Mouse (Mus musculus): ENCODE measurements at regions not wholly inside any gene's neighbourhood (a gene's known extent, or its start where the extent isn't known, plus 50 kb on each side); places are given as distances from the start of the nearest gene placed in this dataset.
"Not testable (repeated sequence)": the region's sequence is repeated elsewhere in the genome, so short reads cannot be mapped to it uniquely, and the experiment has no call there.

DNA sequence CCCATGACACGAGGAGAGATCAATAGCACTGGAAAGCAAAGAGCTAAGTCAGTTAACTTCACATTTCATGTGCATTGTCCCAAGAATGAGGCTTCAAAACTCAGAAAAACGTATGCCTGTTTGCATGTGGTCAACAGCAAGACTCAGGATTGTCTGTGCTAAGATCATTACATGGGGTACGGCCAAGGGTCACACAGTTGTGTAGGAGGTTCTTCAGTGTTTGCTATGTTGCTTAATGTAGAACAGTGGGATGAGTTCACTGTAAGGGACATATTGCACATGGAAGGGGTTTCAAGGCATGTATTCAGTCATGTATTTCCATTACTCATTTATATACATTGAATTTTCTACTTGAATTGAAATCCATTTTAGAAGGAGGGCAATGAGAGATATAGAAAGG, 248.6 kb upstream of the Pbx1 start:
- DNase-seq (ENCODE audit: low read depth): no peak

DNA sequence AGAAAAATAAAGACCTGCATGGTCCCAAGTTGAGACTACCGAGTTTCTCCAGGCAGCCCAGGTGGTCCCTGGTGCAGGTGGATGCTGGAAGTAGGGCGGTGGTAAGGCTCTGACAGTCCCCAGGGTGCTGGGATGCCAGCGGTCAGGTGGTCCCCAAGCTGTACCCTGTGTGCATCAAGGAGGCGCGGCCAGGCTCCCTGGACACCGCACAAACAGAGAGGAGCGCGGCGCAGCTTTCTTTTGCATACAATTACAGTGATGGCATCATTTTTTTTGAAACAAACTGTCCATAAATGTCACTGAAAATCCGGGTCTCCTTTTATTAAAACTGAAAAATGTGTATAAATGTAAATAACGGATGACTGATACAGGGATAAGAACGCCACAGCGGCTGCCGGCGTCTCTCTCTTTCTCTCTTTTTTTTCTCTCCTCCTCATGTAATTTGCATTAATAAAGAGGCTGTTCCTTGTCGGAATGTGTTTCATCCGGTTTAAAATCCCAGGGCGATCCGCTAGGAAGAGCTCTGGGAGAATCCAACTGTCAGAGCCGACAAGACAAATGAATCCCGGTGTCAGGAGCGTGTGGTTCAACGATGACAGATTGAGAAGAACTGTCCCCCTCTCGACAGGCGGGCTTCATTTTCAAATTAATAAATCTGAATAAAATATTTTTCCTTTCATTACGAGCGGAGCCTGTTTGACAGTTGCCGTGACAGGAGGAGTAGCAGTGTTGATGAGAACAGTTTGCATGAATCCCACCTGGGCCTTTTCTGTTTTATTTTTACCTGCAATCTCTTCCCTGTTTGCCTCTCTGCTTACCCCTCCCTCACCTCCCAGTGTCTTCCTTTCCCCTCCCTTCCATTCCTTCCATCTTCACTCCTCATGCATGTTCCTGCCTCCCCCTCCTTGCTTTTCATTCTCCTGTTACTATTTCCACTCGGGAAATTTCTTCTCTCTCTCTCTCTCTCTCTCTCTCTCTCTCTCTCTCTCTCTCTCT, 244.6 kb upstream of the Pbx1 start:
- no peak for DNase-seq (ENCODE audit: low read depth)

DNA sequence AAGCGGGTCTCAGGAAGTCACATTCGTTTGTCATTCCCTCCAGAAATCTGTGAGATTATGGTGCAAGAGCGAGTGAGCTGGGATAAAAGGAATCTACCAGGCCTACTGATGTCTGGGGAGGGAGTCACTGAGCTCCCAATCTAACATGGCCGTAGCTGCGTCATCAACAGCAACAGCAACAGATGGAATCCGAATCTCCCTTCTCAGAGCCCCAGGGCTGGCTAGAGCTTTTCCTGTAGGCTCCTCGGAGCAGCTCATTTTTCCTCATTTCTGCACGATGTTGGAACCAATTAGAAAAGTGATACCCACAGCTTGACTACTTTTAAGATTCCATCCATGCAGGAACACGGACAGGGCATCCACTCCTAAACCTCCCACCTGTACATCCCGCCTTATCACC, 243.7 kb upstream of the Pbx1 start:
- DNase-seq (ENCODE audit: low read depth): no peak

DNA sequence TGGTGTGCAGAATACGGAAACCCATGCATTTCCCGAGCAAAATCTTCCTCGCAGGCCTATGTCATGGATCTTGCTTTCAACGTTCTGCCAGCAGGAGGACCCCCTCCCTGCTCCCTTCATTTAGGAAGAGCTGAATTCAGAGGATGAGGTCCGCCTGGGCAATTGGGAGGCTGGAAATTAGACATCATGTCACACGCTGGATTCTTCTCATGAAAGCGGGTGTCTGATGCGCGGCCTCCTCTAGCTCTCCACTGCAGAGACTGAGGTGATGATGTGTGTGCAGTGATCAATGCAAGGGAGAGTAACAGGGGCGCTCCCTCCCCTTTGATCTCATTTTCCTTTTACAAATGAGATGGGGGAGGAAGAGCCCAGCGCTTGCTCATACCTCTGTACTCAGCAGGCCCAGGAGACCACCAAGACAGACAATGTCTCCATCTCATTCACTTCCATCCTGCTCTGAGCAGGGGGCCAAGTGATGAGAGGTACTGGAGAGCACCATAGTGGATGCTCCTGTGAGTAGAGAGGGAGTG, 230.8 kb upstream of the Pbx1 start:
- no peak for DNase-seq (ENCODE audit: low read depth)

DNA sequence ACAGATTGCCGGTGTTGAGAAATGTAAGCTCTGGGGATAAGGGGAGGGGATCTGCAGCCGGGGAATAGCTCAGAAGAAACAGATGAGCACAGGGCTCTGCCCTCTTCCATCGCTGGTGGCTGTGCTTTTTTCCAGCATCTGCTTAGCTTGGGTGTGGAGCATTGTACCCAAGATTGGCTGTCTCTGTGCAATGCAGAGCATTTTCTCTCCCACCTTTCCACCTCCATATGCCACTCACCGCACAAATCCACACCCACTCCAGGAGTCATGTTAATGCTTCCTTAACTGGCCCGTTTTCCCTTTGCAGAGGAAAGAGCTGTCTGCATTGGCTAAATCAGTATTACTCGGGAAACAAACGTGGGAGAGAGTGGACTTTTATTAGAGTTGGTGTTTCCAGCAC, 228.9 kb upstream of the Pbx1 start:
- DNase-seq (ENCODE audit: low read depth): no peak

DNA sequence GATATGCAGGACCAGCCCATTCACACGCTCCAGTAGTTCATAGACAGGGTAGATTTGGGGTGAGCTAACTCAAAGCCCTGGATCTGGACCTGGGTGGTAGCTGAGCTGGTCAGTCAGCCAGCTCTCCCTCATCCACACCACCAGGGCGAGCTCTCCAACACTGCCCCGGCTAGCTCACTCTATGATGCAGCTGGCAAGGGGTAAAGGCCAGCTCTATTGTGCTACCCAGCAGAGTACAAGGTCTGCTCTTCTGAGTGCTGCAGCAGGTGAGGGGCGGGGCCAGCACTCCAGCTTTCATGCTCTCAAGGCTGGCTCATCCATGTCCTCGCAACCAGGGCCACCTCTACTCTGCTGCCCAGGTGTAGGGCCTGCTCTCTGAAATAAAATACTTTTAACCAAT, 227.5 kb upstream of the Pbx1 start:
- no peak for DNase-seq (ENCODE audit: low read depth)

DNA sequence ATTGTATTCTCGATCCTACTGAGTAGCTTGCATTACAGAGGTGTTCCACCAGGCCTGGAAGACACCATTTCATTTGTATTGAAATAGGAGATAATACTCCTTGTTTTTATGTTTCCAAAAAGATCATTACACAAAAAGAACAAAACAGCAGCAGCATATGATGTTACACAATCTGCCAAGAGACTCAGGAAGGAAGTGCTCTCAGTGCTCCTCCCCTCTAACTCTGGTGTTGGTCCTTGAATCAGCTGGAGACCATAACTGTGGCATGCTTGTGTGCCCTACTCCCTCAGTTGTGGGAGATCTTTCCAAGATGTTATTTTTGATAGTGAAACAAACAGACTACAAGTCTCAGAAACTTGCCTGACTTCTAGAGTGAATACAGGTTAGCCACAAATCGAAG, 200.8 kb upstream of the Pbx1 start:
- DNase-seq (ENCODE audit: low read depth): no peak

DNA sequence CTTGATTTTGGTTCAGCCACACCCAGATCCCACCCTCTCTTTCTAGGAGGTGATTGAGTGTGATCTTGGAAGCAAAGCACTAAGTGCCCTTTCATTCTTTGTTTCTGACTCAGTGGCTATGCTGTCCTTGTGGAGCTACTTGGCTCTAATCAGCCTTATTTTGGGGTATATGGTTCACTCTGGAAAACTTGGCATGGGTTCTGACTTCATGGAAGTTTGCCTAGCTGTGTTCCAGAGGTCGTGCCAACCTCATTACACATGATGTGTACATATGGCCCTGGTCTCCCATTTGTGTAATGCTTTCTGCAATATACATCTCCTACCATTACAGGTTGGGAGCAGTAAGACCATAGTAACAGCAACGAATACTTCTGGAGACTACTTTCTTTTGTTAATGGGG, 199.9 kb upstream of the Pbx1 start:
- DNase-seq (ENCODE audit: low read depth): no peak

DNA sequence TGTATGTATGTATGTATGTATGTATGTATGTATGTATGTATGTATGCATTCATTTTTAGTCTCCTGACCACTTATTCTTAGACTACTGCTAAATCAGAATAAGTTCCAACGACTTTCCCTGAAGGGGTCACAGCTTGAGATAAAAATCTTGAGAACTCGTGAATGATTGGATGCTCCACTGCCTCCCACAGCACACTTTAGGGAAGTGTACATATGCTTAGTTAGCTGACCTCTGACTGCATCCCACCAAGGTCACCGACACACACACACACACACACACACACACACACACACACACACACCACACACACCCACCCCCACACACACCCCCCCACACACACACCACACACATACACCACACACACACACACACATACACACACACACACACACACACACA, 169.9 kb upstream of the Pbx1 start:
- not testable (repeated sequence) for DNase-seq (ENCODE audit: low read depth)

DNA sequence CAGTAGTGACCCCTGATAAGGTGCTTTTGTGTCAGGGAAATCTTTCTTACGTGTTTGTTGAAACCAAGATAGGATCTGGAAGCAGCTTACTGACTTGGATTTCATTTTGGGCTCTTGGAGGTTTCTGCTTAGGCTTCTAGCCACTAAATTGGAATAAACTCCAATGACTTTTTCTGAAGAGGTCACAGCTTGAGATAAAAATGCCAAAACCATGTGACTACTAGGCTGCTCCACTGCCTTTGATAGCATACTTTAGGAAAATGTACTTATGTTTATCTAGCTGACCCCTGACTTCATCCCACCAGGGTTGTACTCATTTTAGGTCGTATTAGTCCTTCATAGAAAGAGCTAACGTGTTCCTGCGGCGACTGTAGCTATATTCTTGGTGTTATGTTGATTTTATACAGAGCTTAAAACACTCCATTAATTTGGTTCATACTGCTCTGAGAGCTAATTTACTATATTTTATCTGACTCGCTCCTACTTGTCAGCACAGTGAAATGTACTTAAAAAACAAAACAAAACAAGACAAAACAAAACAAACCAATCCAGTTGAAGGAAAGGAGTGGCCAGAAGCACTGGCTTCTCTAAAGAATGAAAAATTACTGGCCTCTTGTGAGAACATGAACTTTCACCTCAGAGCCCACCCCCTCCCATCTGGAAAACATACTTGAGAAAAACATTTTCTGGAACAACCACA, 168.5 kb upstream of the Pbx1 start:
- DNase-seq (ENCODE audit: low read depth): no peak

DNA sequence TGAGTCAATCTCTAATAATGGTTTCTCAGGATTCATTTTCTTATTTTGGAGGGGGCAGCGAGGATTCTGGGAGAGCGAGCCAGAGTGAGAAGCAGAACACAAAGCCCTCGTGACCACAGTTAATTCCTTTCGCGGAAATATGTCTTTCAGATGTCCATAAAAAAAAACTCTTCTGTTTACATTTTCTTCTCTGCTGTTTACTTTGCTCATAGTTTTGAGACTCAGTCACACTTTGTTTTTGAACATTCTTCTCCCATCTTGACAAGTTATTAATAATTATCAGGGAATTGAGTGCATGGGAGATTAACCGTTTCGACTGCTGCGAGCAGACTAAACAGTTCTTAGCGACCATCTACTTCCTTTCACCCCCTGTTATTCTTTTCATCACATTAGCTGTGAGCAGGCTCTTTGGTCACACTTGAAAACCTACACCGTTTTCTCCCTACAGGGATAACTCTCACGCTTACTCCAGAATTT, 166.2 kb upstream of the Pbx1 start:
- no peak for DNase-seq (ENCODE audit: low read depth)

DNA sequence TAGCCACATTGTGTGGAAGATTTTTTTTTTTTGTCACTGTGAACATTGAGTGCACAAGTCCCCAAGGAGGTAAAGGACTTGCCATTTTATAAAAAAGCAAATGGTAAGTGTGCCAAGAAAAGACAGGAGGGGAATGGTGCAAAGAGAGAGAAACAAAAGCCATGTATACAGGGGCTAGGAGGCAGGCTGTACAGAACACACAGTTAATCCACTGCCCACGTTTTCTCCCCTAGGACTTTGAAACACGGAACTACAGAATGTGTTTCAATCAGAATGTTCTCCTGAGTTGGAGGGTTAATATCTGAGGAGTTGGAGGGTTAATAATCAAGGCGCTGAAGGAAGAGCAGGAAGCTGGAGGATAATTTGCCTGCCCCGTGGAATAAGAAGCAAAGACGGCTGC, 165.4 kb upstream of the Pbx1 start:
- no peak for DNase-seq (ENCODE audit: low read depth)

DNA sequence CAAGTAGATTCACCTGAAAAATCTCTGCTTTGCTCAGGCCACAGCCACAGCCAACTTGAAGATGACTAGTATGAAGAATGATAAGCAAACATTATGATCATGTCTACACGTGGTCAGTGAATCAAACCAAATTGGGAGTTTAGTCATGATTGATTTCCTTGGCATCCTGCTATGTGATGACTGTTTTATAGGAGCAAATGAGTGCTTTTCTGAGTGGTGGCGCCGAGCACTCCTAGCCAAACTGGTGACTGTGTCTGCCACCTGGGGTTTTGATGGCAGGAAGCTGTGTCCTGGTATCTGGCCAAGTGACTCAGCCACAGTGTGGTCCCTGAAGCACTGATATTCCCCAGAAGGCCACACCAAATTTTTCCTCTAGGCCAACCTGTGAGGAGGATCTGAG, 152.1 kb upstream of the Pbx1 start:
- DNase-seq (ENCODE audit: low read depth): no peak

DNA sequence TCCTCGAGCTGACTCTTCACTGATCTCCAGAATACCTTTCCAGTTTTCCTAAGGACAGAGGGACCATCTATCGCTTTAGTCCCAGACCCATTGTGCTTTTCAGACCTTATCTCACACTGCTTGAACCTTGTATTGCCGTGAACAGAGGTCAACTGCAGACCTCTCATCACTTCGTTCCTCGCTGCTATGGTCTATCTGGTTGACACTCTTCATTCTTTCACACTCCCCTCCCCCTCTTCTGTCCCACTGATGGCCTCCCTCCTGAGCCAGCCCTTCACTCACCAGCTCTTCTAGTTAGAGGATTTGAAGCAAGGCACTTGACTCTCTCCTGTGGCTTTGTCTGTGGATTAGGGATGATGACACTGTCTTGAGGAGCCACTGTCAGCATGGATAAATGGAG, 150.4 kb upstream of the Pbx1 start:
- DNase-seq (ENCODE audit: low read depth): no peak

DNA sequence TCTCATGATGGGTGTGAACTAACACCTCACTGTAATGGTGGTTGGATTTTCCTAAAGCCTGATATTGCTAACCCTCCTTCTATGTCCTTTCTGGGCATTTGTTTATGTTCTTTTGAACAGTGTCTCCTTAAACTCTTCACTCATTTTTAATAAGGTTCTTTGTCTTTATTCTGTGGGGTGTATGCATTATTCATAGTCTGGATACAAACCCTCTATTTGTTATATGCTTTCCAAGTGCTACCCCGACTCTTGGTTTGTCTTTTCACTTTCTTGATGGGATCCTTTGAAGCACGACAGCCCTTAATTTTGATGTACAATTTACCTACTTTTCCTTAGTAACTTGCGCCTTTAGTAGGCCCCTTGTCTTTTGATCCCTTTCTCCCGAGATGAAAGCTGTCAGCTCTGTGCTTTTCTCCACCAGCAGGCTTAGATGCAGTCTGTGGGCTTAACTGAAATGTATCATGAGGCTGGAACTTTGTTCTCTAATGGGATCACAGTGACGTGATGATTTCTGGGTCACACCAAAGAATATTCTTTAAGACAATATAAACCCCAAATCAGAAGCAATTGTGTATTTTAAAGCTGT, 138.0 kb upstream of the Pbx1 start:
- no peak for DNase-seq (ENCODE audit: low read depth)

DNA sequence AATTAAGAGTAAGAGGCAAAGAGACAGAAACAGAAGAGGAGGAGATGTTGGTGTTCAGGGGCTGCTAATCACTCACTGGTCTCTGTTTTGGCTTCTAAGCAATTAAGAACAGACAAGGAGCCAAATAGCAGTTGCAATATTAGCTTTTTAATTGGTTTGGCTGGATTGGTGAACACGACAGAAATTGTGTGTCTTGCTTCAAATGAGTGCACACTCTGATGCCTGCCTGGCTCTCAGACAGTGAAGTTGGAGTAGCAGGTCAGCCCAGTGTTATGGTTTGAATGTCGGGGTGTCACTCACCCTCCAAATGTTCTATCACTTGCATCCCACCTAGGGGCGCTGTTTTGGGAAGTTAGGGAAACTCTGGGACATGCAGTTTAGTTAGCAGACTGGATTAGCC, 120.3 kb upstream of the Pbx1 start:
- no peak for DNase-seq (ENCODE audit: low read depth)

DNA sequence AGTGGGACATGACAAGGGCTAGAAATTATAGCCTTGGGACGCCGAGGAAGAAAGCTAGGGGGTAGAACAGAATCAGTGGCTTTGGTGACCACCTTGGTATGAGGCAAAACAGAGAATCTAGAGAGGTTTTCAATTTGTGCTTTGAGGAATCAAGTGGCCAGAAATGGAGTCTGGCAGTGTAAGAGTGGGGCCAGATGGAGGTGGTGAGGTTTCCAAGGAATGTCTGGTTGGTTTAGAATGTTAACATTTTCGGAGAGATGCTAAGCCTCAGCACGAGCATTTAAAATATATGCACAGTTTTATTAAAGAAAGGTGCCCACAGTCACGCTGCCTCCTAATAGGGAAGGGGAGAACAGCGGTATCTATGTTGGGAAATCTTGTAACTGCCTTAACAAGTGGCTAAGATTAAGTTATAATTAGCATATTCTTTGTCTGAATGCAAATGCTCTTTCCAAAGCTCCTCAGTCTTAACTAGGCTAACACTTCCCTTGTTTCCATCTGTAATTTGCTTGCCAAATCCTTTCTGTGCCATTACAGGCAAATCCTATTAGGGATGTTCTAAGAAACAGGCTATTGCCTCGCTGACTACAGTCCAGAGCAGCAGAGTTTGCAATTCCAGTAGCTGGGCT, 117.9 kb upstream of the Pbx1 start:
- DNase-seq (ENCODE audit: low read depth): no peak

DNA sequence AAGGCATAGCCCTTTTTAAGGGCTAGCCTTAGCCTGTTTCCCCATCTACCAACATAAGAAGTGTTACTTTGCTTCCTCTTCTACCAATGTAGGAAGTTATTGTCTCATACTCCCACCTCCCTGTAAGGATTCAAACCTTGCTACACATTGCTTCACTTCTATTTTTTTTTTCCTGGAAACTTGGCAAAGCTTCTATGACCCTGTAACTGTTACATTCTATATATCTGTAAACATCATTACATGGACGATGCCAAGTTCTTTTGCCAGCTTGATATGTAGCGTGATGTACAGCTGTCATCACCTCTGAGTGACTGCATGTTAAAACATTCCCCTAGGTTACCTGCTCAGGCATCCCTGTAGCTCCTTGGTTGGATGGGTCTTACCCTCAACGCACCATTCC, 114.1 kb upstream of the Pbx1 start:
- DNase-seq (ENCODE audit: low read depth): no peak

DNA sequence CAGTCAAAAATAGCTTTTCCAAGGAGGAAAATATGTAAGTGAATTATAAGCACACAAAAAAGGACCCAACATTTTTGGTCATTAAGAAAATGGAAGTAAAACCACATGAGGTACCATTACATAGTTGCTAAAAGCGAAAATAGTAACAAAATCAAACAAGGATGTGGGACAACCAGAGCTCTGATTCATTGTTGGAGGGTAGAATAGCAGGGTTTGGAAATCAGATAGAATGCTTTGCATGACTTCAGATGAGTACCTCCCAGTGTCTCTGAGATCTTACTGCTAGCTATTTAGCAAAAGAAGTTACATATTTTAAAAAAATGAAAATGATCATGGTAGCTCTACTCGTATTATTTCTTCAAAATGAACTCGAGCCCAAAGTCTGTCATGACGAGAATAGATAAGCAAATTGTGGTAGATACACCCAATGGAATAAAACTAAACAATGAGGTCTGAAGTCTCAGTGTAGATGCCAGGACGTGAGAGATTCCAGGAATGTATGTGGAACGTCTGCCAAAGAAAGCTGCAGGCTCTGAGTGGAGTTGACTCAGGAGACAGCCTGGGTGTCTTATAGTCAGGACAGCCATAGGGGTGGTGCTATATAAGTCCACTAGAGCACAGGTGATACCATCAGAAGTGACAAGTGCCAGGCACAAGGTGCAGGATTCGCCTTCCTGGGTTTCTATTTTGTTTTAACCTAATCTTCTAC, 113.2 kb upstream of the Pbx1 start:
- DNase-seq (ENCODE audit: low read depth): no peak

DNA sequence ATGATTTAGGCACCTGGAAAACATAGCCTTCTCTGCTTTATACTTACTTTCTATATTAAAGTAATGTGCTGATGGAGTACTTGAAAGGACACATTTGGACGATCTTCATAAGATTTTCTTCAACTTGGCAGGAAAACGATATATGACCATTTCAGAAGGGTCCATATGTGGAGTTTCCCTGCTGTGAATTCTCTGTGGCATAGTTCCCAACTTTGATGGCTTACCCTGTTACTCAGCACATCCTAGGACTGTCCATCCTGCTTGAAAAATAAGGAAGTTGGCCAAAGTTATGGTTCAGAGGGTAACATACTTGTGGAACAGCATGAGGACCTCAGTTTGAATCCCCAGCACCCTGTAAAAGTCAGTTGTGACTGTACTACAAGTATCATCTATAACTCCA, 109.2 kb upstream of the Pbx1 start:
- no peak for DNase-seq (ENCODE audit: low read depth)

DNA sequence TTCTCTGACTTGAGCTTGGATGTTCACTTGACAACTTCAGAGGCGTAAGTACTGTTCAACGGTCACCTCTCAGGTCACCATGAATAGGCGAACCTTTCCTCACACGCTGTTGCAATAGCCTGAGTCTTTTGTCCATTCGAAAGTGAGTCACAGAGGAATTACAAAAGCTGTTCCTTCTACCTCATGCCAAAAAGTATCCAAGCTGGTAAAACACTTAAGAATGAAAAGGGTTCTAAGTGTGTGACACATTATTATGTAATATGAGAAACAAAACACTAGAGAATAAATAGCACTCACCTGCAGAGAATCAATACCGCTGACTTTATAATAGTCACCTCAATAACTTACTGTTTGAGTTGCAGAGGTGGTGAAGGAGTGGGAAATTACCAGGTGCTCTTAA, 86.0 kb upstream of the Pbx1 start:
- DNase-seq (ENCODE audit: low read depth): no peak

DNA sequence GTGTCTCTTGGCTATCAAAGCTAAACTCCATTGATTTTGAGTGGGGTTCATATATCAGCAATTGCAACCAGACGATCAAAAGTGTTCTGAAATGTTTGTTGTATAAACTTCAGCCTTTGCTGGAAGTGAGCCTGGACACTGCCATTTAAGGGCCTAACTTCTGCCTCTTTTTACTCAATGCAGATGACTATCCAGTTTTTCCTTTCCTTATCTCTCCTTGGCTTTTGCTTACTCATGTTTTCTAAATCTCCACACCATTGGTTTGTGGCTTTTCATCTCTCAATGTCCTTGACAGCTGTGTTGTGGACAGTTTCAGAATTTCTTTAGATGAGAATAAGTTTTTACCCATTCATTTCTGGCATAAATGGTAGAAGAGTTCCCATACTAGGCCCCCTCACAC, 74.3 kb upstream of the Pbx1 start:
- no peak for DNase-seq (ENCODE audit: low read depth)

All from 416B (cell line).